Mouse (Mus musculus) C2C12 (cell line): ENCODE data around the gene Tbc1d10c.

ENCODE experiments used
- CTCF ChIP-seq: IDR thresholded peaks from one replicate; pipeline ENCODE4 v1.5.1; 2011; ENCODE audit not compliant: control insufficient read depth, insufficient read depth, insufficient read length
- MAX ChIP-seq: IDR thresholded peaks from one replicate; pipeline ENCODE4 v1.6.1; 2011; ENCODE audit warnings: mild to moderate bottlenecking, control low read depth
- MYOD1 ChIP-seq: IDR thresholded peaks from one replicate; pipeline ENCODE4 v1.6.1; 2011; ENCODE audit warnings: low read depth; ENCODE audit not compliant: control insufficient read depth, insufficient read length
- MYOG ChIP-seq: IDR thresholded peaks from one replicate; pipeline ENCODE4 v1.6.1; 2011; ENCODE audit not compliant: control insufficient read depth, insufficient read length; ENCODE audit errors: extremely low read depth
- USF1 ChIP-seq: IDR thresholded peaks from one replicate; pipeline ENCODE4 v1.6.1; 2011; ENCODE audit warnings: low read depth, mild to moderate bottlenecking, control low read depth, moderate library complexity

DNA sequence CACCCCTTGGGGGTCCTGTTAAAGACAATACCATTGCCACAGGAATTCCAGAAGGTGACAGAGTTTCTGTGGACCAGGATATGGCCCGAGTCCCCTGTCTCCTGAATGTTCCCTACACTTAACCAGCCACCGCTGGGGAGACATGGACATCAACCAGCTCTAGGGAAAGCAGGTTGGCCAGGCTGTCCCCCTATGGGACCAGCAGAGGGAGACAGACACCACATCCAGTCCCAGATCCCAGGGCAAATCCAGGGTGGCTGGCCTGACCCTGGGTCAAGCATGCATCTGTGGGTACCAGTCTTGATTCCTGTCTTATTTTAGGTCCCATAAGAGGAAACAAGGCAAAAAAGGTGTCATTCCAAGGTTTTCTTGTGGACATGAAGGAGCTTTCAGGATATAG lies 15.9 kb upstream of the Tbc1d10c start:
- TF ChIP-seq CTCF (peak; percentile 94), MYOD1 (no peak), USF1 (no peak), MYOG (no peak), MAX (no peak)
